ENCODE assay signal across 8 mouse cellular contexts in the genomic region with DNA sequence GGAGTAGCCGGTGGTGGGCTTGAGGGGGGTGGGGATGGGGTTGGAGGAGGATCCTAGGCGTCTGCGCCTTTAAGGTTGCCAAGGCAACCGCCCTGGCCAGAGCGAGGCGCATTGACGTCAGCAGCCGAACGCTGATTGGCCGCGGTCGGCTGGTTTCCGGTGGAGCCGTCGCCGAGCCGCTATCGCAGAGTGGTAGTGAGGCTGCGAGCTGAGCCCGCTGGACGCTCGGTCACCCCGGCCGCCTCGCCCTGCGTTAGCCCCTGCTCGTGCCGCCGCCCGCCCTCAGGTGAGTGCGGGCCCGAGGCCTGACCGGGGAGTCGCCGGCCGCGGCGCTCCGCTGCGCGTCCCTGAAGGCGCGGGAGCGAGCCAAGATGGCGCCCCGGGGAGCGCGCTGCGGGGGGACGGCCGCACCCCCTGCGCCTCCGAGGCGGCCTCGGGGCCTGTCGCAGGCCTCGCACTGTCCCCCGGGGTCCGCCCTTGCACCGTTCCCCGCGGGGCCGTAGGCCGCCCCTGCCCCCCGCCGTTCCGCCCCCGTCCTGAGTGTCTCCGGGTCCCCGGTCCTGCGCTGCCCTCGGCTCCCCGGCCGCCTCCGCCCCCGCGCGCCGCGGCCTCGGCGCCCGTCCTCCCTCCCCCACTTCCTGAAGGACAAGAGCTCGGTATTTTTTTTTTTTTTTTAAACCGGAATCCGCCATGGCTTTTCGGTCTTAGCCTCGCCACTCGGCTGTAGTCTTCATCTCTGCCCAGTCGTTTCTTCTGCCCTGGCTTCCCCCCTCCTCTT. TPM values are rescaled to one million over a fixed set of nuclear protein-coding genes. Genes with fewer than 3 reads are reported as not detected.
A peak's percentile ranks its signal among the peaks of the same experiment; 100 is the strongest.
DNase-seq lines count a peak whose midpoint lies in the region; ATAC-seq and TF ChIP-seq lines count a peak whose summit lies in the region.

No protein-coding gene starts in this region.

- peak overlapping the region; percentile 100 for H3K27ac ChIP-seq in heart, embryonic 12.5 days (ENCODE audit: poor library complexity, severe bottlenecking)
- H3K27ac ChIP-seq in kidney, postnatal 0 days: peak overlapping the region; percentile 98
- peak overlapping the region; percentile 81 for H3K27ac ChIP-seq in liver, embryonic 11.5 days (ENCODE audit: low read depth, low read length)
- H3K27ac ChIP-seq in stomach, embryonic 14.5 days (ENCODE audit: low read length): peak overlapping the region; percentile 96

- TF ChIP-seq CTCF in kidney, postnatal 0 days (IDR thresholded peaks at IDR 0.05; ENCODE audit: low read depth): no peak

- H3K4me1 ChIP-seq in heart, embryonic 12.5 days (replicated peaks): peaks cover 45% of the 10 kb centered on the region
- H3K4me1 ChIP-seq in kidney, postnatal 0 days (replicated peaks; ENCODE audit: insufficient read depth, low read length): peaks cover 26% of the 10 kb centered on the region
- H3K4me1 ChIP-seq in liver, embryonic 11.5 days (replicated peaks; ENCODE audit: control insufficient read depth, insufficient read depth, low read length): peaks cover 32% of the 10 kb centered on the region
- H3K4me1 ChIP-seq in stomach, embryonic 14.5 days (ENCODE audit: control insufficient read depth, insufficient read depth, low read length): peaks cover 23% of the 10 kb centered on the region

- H3K4me3 ChIP-seq in heart, embryonic 12.5 days: peak overlapping the region; percentile 100
- H3K4me3 ChIP-seq in kidney, postnatal 0 days (replicated peaks; ENCODE audit: low read depth, low read length): peak overlapping the region; percentile 97
- H3K4me3 ChIP-seq in liver, embryonic 11.5 days (ENCODE audit: low read depth, low read length): peak overlapping the region; percentile 80
- peak overlapping the region; percentile 92 for H3K4me3 ChIP-seq in stomach, embryonic 14.5 days (ENCODE audit: low read depth, low read length)

- peak overlapping the region; percentile 91 for H3K4me2 ChIP-seq in heart, embryonic 12.5 days
- H3K4me2 ChIP-seq in kidney, postnatal 0 days (ENCODE audit: low read length): peak overlapping the region; percentile 70
- peak overlapping the region; percentile 94 for H3K4me2 ChIP-seq in liver, embryonic 11.5 days
- H3K4me2 ChIP-seq in stomach, embryonic 14.5 days (replicated peaks; ENCODE audit: low read depth, low read length): peak overlapping the region; percentile 92

- under 1% methylated on average over 89 of the region's 90 CpGs for WGBS in heart, embryonic 12.5 days
- WGBS in kidney, postnatal 0 days: under 1% methylated on average over 64 of the region's 90 CpGs
- WGBS in liver, embryonic 11.5 days: under 1% methylated on average over 89 of the region's 90 CpGs
- WGBS in stomach, embryonic 14.5 days: under 1% methylated on average over 70 of the region's 90 CpGs

- ATAC-seq in erythroblast, adult 5-6 weeks (replicated peaks; ENCODE audit: low FRiP score, poor library complexity, severe bottlenecking): peak; percentile 95
- ATAC-seq in heart, embryonic 12.5 days (ENCODE audit: insufficient number of reproducible peaks, low FRiP score): peak; percentile 97
- ATAC-seq in kidney, postnatal 0 days (replicated peaks; ENCODE audit: low FRiP score, low read depth): peak; percentile 95
- ATAC-seq in liver, embryonic 11.5 days (replicated peaks; ENCODE audit: low FRiP score): peak; percentile 94
- ATAC-seq in stomach, embryonic 14.5 days (ENCODE audit: insufficient number of reproducible peaks, insufficient read depth, low FRiP score, low read depth): peak; percentile 95

- peak overlapping the region; percentile 100 for H3K9ac ChIP-seq in heart, embryonic 12.5 days
- H3K9ac ChIP-seq in kidney, postnatal 0 days (ENCODE audit: low read depth, low read length): peak overlapping the region; percentile 97
- H3K9ac ChIP-seq in liver, embryonic 11.5 days (ENCODE audit: low read depth, low read length): peak overlapping the region; percentile 83
- peak overlapping the region; percentile 79 for H3K9ac ChIP-seq in stomach, embryonic 14.5 days (replicated peaks; ENCODE audit: low read depth, low read length)

- no peaks in the 10 kb centered on the region for H3K27me3 ChIP-seq in heart, embryonic 12.5 days (replicated peaks)
- no peaks in the 10 kb centered on the region for H3K27me3 ChIP-seq in kidney, postnatal 0 days (ENCODE audit: insufficient read depth, low read length)
- H3K27me3 ChIP-seq in liver, embryonic 11.5 days (replicated peaks; ENCODE audit: control insufficient read depth, insufficient read depth, low read length): no peaks in the 10 kb centered on the region
- no peaks in the 10 kb centered on the region for H3K27me3 ChIP-seq in stomach, embryonic 14.5 days (ENCODE audit: control insufficient read depth, insufficient read depth, low read length)

- peaks cover 23% of the 10 kb centered on the region for H3K36me3 ChIP-seq in heart, embryonic 12.5 days
- peaks cover 8% of the 10 kb centered on the region; the same call in 1 of the 2 replicates for H3K36me3 ChIP-seq in kidney, postnatal 0 days (ENCODE audit: insufficient read depth, low read length)
- peaks cover 6% of the 10 kb centered on the region; the same call in 1 of the 2 replicates for H3K36me3 ChIP-seq in liver, embryonic 11.5 days (ENCODE audit: control insufficient read depth, insufficient read depth, low read length)
- H3K36me3 ChIP-seq in stomach, embryonic 14.5 days (ENCODE audit: control insufficient read depth, insufficient read depth, low read length): peaks cover 19% of the 10 kb centered on the region

- H3K9me3 ChIP-seq in heart, embryonic 12.5 days (replicated peaks): no peaks in the 10 kb centered on the region
- H3K9me3 ChIP-seq in kidney, postnatal 0 days (replicated peaks; ENCODE audit: low read length): no peaks in the 10 kb centered on the region
- H3K9me3 ChIP-seq in liver, embryonic 11.5 days (ENCODE audit: control insufficient read depth, low read length): no peaks in the 10 kb centered on the region
- H3K9me3 ChIP-seq in stomach, embryonic 14.5 days (ENCODE audit: control insufficient read depth, low read depth, low read length): no peaks in the 10 kb centered on the region

- DNase-seq in B cell, adult 2 months: peak; percentile 91 to 93
- DNase-seq in brain, adult 2 months (ENCODE audit: low read depth, low spot score): peak; percentile 96
- peak; percentile 95 for DNase-seq in kidney, postnatal 0 days (ENCODE audit: low spot score)
- peak; percentile 89 for DNase-seq in liver, embryonic 11.5 days (ENCODE audit: low spot score)
- peak; percentile 93 for DNase-seq in naive thymus-derived CD4-positive, alpha-beta T cell, adult 2 months (ENCODE audit: low read depth)

RNA-seq across cellular contexts. Expression of a gene that starts 1.8 kb away (rescaled TPM):
- 30.0 and 33.6 TPM in 2 replicates for total RNA-seq in erythroblast, adult 5-6 weeks (2015; ENCODE audit: low replicate concordance)
- total RNA-seq in erythroblast, adult 5-6 weeks (2017; ENCODE audit: low replicate concordance): 20.4 and 23.6 TPM in 2 replicates
- 507 and 511 TPM in 2 replicates for polyA plus RNA-seq in heart, embryonic 12.5 days (2016; fragmentation: Nextera tagmentation; extraction: Ambion mirVana)
- polyA plus RNA-seq in kidney, postnatal 0 days (2015; fragmentation: Nextera tagmentation; extraction: Ambion mirVana): 340 and 372 TPM in 2 replicates
- polyA plus RNA-seq in liver, embryonic 11.5 days (2014; fragmentation: Nextera tagmentation; extraction: Ambion mirVana): 261 and 285 TPM in 2 replicates
- polyA plus RNA-seq in stomach, embryonic 14.5 days (2014; fragmentation: Nextera tagmentation; extraction: Ambion mirVana): 340 and 351 TPM in 2 replicates

RNA-seq across cellular contexts. Expression of a gene that starts 39.2 kb away (rescaled TPM):
- 20.1 and 24.0 TPM in 2 replicates for total RNA-seq in erythroblast, adult 5-6 weeks (2015; ENCODE audit: low replicate concordance)
- 21.0 and 25.6 TPM in 2 replicates for total RNA-seq in erythroblast, adult 5-6 weeks (2017; ENCODE audit: low replicate concordance)
- polyA plus RNA-seq in heart, embryonic 12.5 days (2016; fragmentation: Nextera tagmentation; extraction: Ambion mirVana): 49.9 and 51.3 TPM in 2 replicates
- polyA plus RNA-seq in kidney, postnatal 0 days (2015; fragmentation: Nextera tagmentation; extraction: Ambion mirVana): 42.0 and 42.6 TPM in 2 replicates
- polyA plus RNA-seq in liver, embryonic 11.5 days (2014; fragmentation: Nextera tagmentation; extraction: Ambion mirVana): 18.9 and 21.8 TPM in 2 replicates
- 21.3 and 25.0 TPM in 2 replicates for polyA plus RNA-seq in stomach, embryonic 14.5 days (2014; fragmentation: Nextera tagmentation; extraction: Ambion mirVana)

Comparison
In these comparisons a context has a peak if more than half of its experiments do, and no peak if none do; other contexts are left out.
1. Peak in every context shown above with its lines: DNase-seq, ATAC-seq, H3K4me3 ChIP-seq and H3K27ac ChIP-seq.